8 mouse cellular contexts compared by ENCODE assay signal in the genomic region with DNA sequence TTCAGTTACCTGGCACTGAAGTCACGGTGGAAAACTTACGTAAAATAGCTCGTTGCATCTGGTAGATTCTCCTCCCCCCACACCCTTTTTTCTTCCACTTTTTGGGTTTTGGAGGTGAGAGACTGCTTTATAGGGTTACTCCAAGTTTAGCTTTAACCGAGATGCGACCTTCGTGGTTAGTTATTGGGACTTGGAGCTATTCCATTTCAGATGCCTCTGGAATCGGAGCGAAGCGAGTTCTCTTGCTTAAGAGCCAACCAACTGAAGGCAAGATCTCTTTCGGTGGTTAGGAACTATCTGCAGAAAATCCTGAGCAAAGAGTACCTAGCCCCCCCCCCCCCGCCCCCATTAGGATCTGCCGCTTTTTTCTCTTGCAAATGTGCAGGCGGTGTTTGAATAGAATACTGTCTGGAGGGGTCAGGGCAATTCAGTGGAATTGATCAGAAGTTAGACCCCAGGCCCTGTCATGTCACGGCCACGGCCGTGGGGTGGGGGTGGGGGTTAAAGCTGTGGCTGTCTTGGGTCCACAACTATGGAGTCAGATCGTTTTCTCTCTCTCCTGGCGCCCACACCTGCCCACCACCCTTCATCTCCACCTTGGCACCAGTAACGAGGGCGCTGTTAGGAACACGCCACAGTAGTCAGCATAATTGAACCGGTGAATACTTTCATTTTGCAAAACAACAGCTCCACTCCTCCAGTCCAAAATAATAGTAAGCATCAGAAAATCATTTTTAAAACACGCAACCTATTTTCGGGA.
DNase-seq lines count a peak whose midpoint lies in the region; ATAC-seq lines count a peak whose summit lies in the region.

No protein-coding gene starts in this region.

- peak overlapping the region; percentile 21 for H3K4me2 ChIP-seq in embryonic facial prominence, embryonic 11.5 days (ENCODE audit: low read depth, low read length)
- H3K4me2 ChIP-seq in limb, embryonic 12.5 days = peak overlapping the region; percentile 29
- no peak overlapping the region for H3K4me2 ChIP-seq in stomach, embryonic 14.5 days (replicated peaks; ENCODE audit: low read depth, low read length)

- peak overlapping the region; percentile 28; the same call in 1 of the 2 replicates for H3K27ac ChIP-seq in embryonic facial prominence, embryonic 11.5 days (replicated peaks; ENCODE audit: low read depth, low read length)
- no peak overlapping the region for H3K27ac ChIP-seq in limb, embryonic 12.5 days
- no peak overlapping the region for H3K27ac ChIP-seq in stomach, embryonic 14.5 days (ENCODE audit: low read length)

- peak overlapping the region; percentile 45 for H3K9ac ChIP-seq in embryonic facial prominence, embryonic 11.5 days (replicated peaks; ENCODE audit: low read length)
- H3K9ac ChIP-seq in limb, embryonic 12.5 days (replicated peaks) = no peak overlapping the region
- H3K9ac ChIP-seq in stomach, embryonic 14.5 days (replicated peaks; ENCODE audit: low read depth, low read length) = no peak overlapping the region

- WGBS in embryonic facial prominence, embryonic 11.5 days = 2% methylated on average over 23 of the region's 24 CpGs
- WGBS in limb, embryonic 12.5 days = 3% methylated on average over 24 of the region's 24 CpGs
- WGBS in stomach, embryonic 14.5 days = 4% methylated on average over 24 of the region's 24 CpGs

- peaks cover 25% of the 10 kb centered on the region for H3K27me3 ChIP-seq in embryonic facial prominence, embryonic 11.5 days (ENCODE audit: control insufficient read depth, insufficient read depth, low read length)
- H3K27me3 ChIP-seq in limb, embryonic 12.5 days = peaks cover 72% of the 10 kb centered on the region
- H3K27me3 ChIP-seq in stomach, embryonic 14.5 days (ENCODE audit: control insufficient read depth, insufficient read depth, low read length) = peaks cover 46% of the 10 kb centered on the region

- H3K4me1 ChIP-seq in embryonic facial prominence, embryonic 11.5 days (ENCODE audit: control insufficient read depth, insufficient read depth, low read length) = no peaks in the 10 kb centered on the region
- H3K4me1 ChIP-seq in limb, embryonic 12.5 days (replicated peaks) = peaks cover 10% of the 10 kb centered on the region; the same call in 1 of the 2 replicates
- H3K4me1 ChIP-seq in stomach, embryonic 14.5 days (ENCODE audit: control insufficient read depth, insufficient read depth, low read length) = no peaks in the 10 kb centered on the region

- peak; percentile 62 for DNase-seq in embryo, embryonic 10.5 days (ENCODE audit: low spot score)
- DNase-seq in embryo, embryonic 10 days (ENCODE audit: low spot score) = no peak
- DNase-seq in 416B (ENCODE audit: low read depth) = peak; percentile 59
- DNase-seq in embryonic facial prominence, embryonic 11.5 days (ENCODE audit: low spot score) = peak; percentile 23
- DNase-seq in thymus, postnatal 36 days = no peak
- DNase-seq in lung, postnatal 14 days = no peak

- no peaks in the 10 kb centered on the region for H3K36me3 ChIP-seq in embryonic facial prominence, embryonic 11.5 days (replicated peaks; ENCODE audit: control insufficient read depth, insufficient read depth, low read depth, low read length)
- no peaks in the 10 kb centered on the region for H3K36me3 ChIP-seq in limb, embryonic 12.5 days
- no peaks in the 10 kb centered on the region for H3K36me3 ChIP-seq in stomach, embryonic 14.5 days (ENCODE audit: control insufficient read depth, insufficient read depth, low read length)

- H3K4me3 ChIP-seq in embryonic facial prominence, embryonic 11.5 days (ENCODE audit: low read depth, low read length) = peak overlapping the region; percentile 33
- H3K4me3 ChIP-seq in limb, embryonic 12.5 days (replicated peaks) = peak overlapping the region; percentile 6; the same call in 1 of the 2 replicates
- H3K4me3 ChIP-seq in stomach, embryonic 14.5 days (ENCODE audit: low read depth, low read length) = peak overlapping the region; percentile 8; the same call in 1 of the 2 replicates

- ATAC-seq in embryonic facial prominence, embryonic 11.5 days (replicated peaks; ENCODE audit: insufficient number of reproducible peaks, low FRiP score, low TSS enrichment, low read depth) = no peak
- ATAC-seq in limb, embryonic 12.5 days (ENCODE audit: insufficient number of reproducible peaks, insufficient read depth, low FRiP score, low TSS enrichment, low read depth) = no peak
- no peak for ATAC-seq in stomach, embryonic 14.5 days (ENCODE audit: insufficient number of reproducible peaks, insufficient read depth, low FRiP score, low read depth)

- H3K9me3 ChIP-seq in embryonic facial prominence, embryonic 11.5 days (replicated peaks; ENCODE audit: control insufficient read depth, low read length) = no peaks in the 10 kb centered on the region
- H3K9me3 ChIP-seq in limb, embryonic 12.5 days = no peaks in the 10 kb centered on the region
- H3K9me3 ChIP-seq in stomach, embryonic 14.5 days (ENCODE audit: control insufficient read depth, low read depth, low read length) = no peaks in the 10 kb centered on the region

Comparison
In these comparisons a context has a peak if more than half of its experiments do, and no peak if none do; other contexts are left out.
1. DNase-seq: peak in embryo, embryonic 10.5 days (single experiment), 416B (single experiment) and embryonic facial prominence, embryonic 11.5 days (single experiment); none in embryo, embryonic 10 days (single experiment), thymus, postnatal 36 days (0 of 2) and lung, postnatal 14 days (single experiment).
2. Peak in every context shown above with its lines, with median percentiles within 50 percentile points of each other: H3K4me3 ChIP-seq.